Mouse (Mus musculus) olfactory bulb, adult 2 months (tissue): ENCODE measurements around the gene Obox8.

ENCODE experiments used
- CTCF ChIP-seq: fragments of 200-500 bp; IDR thresholded peaks from 2 replicates; pipeline ENCODE4 v1.5.1; 2012; ENCODE audit warnings: low read depth, mild to moderate bottlenecking, low read length, moderate library complexity; ENCODE audit not compliant: insufficient read depth
- POLR2A ChIP-seq: fragments of 200-500 bp; IDR thresholded peaks from 2 replicates; pipeline ENCODE4 v1.6.1; 2012; ENCODE audit warnings: mild to moderate bottlenecking, low read depth, low read length, moderate library complexity; ENCODE audit not compliant: insufficient read depth

DNA sequence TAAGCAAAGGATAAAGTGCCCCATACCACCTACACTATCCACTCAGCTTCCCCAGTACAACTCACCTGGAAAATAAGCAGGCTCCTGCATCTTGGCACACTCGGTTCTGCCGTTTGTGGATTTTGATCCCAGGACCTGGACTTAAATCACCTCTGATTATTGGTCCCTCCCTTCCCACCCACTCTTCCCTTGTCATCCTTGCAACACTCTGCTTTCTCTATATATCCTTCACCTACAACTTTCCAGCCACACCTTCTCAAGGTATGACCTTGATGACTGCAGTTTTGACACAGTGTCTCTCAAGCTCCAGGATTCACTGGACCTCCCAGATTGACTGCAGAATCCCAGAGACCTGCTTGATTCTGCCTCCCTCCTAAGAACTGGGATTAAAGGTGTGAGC lies at the start of gene Obox8:
- no peak for TF ChIP-seq POLR2A
- TF ChIP-seq CTCF: no peak
